Mouse (Mus musculus): ENCODE data around the gene Ermap. TPM values are rescaled to one million over a fixed set of nuclear protein-coding genes. Genes with fewer than 3 reads are reported as not detected.

Gene Ermap
- total and polyA plus RNA-seq, 2 experiments, result 0.09 TPM; not detected in 1

DNA sequence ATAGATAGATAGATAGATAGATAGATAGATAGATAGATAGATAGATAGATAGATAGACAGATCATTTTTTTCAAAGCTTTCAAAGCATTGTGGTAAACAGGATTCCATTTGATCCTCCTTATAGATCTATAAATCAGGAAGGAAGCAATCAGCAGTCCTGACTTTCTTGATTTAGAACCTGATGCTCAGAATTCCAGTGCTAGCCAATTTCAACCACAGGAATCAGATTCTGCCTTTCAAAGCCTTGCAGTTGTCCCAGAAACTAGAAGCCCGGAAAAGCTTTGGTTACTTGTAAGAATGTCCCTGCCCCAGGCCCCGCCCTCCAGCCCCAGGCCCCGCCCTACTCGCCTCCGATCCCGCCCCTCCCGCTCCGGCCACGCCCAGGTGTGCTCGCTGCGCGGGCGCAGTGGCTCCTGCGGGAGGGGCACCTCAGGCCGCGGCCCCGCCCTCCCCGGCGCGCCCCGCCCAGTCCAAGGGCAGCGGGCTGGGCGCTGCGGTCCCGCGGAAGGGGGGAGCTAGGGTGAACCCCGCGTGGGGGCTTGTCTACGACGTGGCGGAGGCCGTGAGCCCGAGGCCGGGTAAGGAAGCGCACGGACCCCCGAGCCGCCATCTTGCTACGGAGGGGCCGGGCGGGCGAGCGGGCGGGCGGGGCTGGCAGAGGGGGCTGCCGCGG, 5.2 kb upstream of the Ermap start, which contains the start of gene Svbp:
Gene Svbp (plus strand): TSS at position 398 of the 673 bp plus-strand sequence.
- WGBS, result under 1% methylated on average over 47 of the region's 47 CpGs
- TF ChIP-seq POLR2A (IDR thresholded peaks at IDR 0.05; ENCODE audit: extremely low read depth, insufficient read depth, low read length) (0 out of 2 replicates have a peak, but pooled peaks have one; percentile 39), CTCF (IDR thresholded peaks at IDR 0.05; ENCODE audit: low read depth, low read length) (no peak)
- H3K4me3 ChIP-seq (ENCODE audit: insufficient read depth, low read depth, low read length), result peak within 1 kb of the TSS; percentile 99
- H3K9ac ChIP-seq (ENCODE audit: low read depth, low read length), result peak within 1 kb of the TSS; percentile 95
- peak; percentile 58 for DNase-seq (ENCODE audit: extremely low read depth, low read depth, low spot score)
- no peaks in the 10 kb centered on the region for H3K36me3 ChIP-seq (ENCODE audit: control insufficient read depth, insufficient read depth, low read length)
- H3K4me1 ChIP-seq (ENCODE audit: control insufficient read depth, insufficient read depth, low read length), result peaks cover 5% of the 10 kb centered on the region
- no peaks in the 10 kb centered on the region for H3K79me2 ChIP-seq (ENCODE audit: control insufficient read depth, insufficient read depth, low read length)
- no peaks in the 10 kb centered on the region for H3K27me3 ChIP-seq (ENCODE audit: control insufficient read depth, insufficient read depth, low read length)
- no peak within 1 kb of the TSS for H3K27ac ChIP-seq (replicated peaks; ENCODE audit: insufficient read depth, low read depth, low read length)

GRCm38 (mm10) chr4:119192757-119193156, 2.9 kb upstream of the Ermap start:
- DNase-seq (ENCODE audit: extremely low read depth, low read depth, low spot score), result no peak
- 93% methylated on average over 4 of the region's 4 CpGs for WGBS
- no peaks in the 10 kb centered on the region for H3K27me3 ChIP-seq (ENCODE audit: control insufficient read depth, insufficient read depth, low read length)
- H3K27ac ChIP-seq (replicated peaks; ENCODE audit: insufficient read depth, low read depth, low read length), result no peak overlapping the region
- no peaks in the 10 kb centered on the region for H3K36me3 ChIP-seq (ENCODE audit: control insufficient read depth, insufficient read depth, low read length)
- H3K79me2 ChIP-seq (ENCODE audit: control insufficient read depth, insufficient read depth, low read length), result no peaks in the 10 kb centered on the region
- TF ChIP-seq CTCF (IDR thresholded peaks at IDR 0.05; ENCODE audit: low read depth, low read length) (no peak), POLR2A (IDR thresholded peaks at IDR 0.05; ENCODE audit: extremely low read depth, insufficient read depth, low read length) (no peak)
- H3K4me3 ChIP-seq (ENCODE audit: insufficient read depth, low read depth, low read length), result no peak overlapping the region
- no peak overlapping the region for H3K9ac ChIP-seq (ENCODE audit: low read depth, low read length)
- H3K4me1 ChIP-seq (ENCODE audit: control insufficient read depth, insufficient read depth, low read length), result peaks cover 5% of the 10 kb centered on the region

GRCm38 (mm10) chr4:119191273-119191672, 1.5 kb upstream of the Ermap start:
- no peak for TF ChIP-seq POLR2A (IDR thresholded peaks at IDR 0.05; ENCODE audit: extremely low read depth, insufficient read depth, low read length)
- TF ChIP-seq CTCF (IDR thresholded peaks at IDR 0.05; ENCODE audit: low read depth, low read length), result no peak
- H3K79me2 ChIP-seq (ENCODE audit: control insufficient read depth, insufficient read depth, low read length), result no peaks in the 10 kb centered on the region
- no peak overlapping the region for H3K27ac ChIP-seq (replicated peaks; ENCODE audit: insufficient read depth, low read depth, low read length)
- no peaks in the 10 kb centered on the region for H3K36me3 ChIP-seq (ENCODE audit: control insufficient read depth, insufficient read depth, low read length)
- 74% methylated on average over 3 of the region's 3 CpGs for WGBS
- peaks cover 5% of the 10 kb centered on the region for H3K4me1 ChIP-seq (ENCODE audit: control insufficient read depth, insufficient read depth, low read length)
- no peak for DNase-seq (ENCODE audit: extremely low read depth, low read depth, low spot score)
- H3K4me3 ChIP-seq (ENCODE audit: insufficient read depth, low read depth, low read length), result no peak overlapping the region
- H3K9ac ChIP-seq (ENCODE audit: low read depth, low read length), result no peak overlapping the region
- H3K27me3 ChIP-seq (ENCODE audit: control insufficient read depth, insufficient read depth, low read length), result 0 out of 2 replicates have a peak, but pooled peaks cover 4% of the 10 kb centered on the region

DNA sequence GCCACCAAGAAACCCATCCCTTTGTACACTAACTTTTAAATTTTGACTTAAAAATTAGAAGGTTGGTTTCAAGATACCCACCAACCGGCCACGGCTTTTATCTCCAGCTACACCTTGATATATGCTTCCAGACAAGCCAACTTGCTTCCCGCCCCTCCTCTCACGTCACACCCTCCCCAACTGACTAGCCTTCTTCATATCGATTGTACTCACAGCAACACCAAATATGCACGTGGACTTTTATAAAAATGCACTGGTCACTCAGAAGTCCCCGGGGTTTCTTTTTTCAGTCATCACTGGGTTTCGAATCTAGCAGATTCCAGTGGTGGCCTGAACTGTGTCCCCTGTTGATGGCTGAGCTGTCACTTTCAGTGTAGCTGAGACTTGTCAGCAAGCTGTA, 807 bp upstream of the Ermap start:
- Histone ChIP-seq H3K27me3 (ENCODE audit: control insufficient read depth, insufficient read depth, low read length) (0 out of 2 replicates have a peak, but pooled peaks cover 4% of the 10 kb centered on the region), H3K27ac (replicated peaks; ENCODE audit: insufficient read depth, low read depth, low read length) (no peak overlapping the region), H3K4me1 (ENCODE audit: control insufficient read depth, insufficient read depth, low read length) (peaks cover 1% of the 10 kb centered on the region), H3K36me3 (ENCODE audit: control insufficient read depth, insufficient read depth, low read length) (no peaks in the 10 kb centered on the region), H3K9ac (ENCODE audit: low read depth, low read length) (no peak overlapping the region), H3K4me3 (ENCODE audit: insufficient read depth, low read depth, low read length) (no peak overlapping the region), H3K79me2 (ENCODE audit: control insufficient read depth, insufficient read depth, low read length) (no peaks in the 10 kb centered on the region)
- 87% methylated on average over 8 of the region's 8 CpGs for WGBS
- no peak for DNase-seq (ENCODE audit: extremely low read depth, low read depth, low spot score)
- TF ChIP-seq CTCF (IDR thresholded peaks at IDR 0.05; ENCODE audit: low read depth, low read length), result no peak
- TF ChIP-seq POLR2A (IDR thresholded peaks at IDR 0.05; ENCODE audit: extremely low read depth, insufficient read depth, low read length), result no peak

DNA sequence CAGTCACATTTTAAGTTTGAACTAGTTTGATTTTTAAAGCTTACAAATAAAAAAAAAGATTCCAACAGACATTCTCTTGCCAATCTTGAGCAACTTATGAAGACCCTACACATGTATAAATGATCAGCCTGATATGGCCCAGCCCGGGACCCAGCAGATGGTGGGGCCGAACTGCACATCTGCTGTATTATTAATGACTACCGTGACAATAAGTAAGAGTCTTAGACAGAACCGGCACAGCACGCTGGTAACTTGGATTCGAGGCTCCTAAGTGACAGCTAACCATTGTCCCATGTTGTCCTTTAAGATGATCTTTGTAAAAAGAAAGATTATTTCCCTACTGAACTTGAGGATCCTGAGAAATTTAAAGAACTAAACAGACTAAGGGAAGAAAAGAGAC, 419 bp downstream of the Ermap start:
- DNase-seq (ENCODE audit: extremely low read depth, low read depth, low spot score), result no peak
- Histone ChIP-seq H3K9ac (ENCODE audit: low read depth, low read length) (no peak overlapping the region), H3K36me3 (ENCODE audit: control insufficient read depth, insufficient read depth, low read length) (no peaks in the 10 kb centered on the region), H3K4me3 (ENCODE audit: insufficient read depth, low read depth, low read length) (no peak overlapping the region), H3K79me2 (ENCODE audit: control insufficient read depth, insufficient read depth, low read length) (no peaks in the 10 kb centered on the region), H3K27ac (replicated peaks; ENCODE audit: insufficient read depth, low read depth, low read length) (no peak overlapping the region), H3K27me3 (ENCODE audit: control insufficient read depth, insufficient read depth, low read length) (0 out of 2 replicates have a peak, but pooled peaks cover 4% of the 10 kb centered on the region), H3K4me1 (ENCODE audit: control insufficient read depth, insufficient read depth, low read length) (no peaks in the 10 kb centered on the region)
- 89% methylated on average over 6 of the region's 6 CpGs for WGBS
- TF ChIP-seq POLR2A (IDR thresholded peaks at IDR 0.05; ENCODE audit: extremely low read depth, insufficient read depth, low read length) (no peak), CTCF (IDR thresholded peaks at IDR 0.05; ENCODE audit: low read depth, low read length) (no peak)
